Mouse (Mus musculus) midbrain, embryonic 10.5 days (tissue): ENCODE results near the gene Zfp710. TPM values are rescaled to one million over a fixed set of nuclear protein-coding genes. Genes with fewer than 3 reads are reported as not detected.
"Not testable (repeated sequence)": the region's sequence is repeated elsewhere in the genome, so short reads cannot be mapped to it uniquely, and the experiment has no call there.

Source experiments
- DNase-seq: peaks from one replicate; pipeline ENCODE4 v3.0.0-alpha.2; 2017; ENCODE audit warnings: low spot score
- H3K27ac ChIP-seq: fragments of 300-500 bp; sonication (generic); replicated peaks from 2 replicates; pipeline ENCODE4 v1.5.1; 2016; ENCODE audit warnings: mild to moderate bottlenecking
- H3K27me3 ChIP-seq: fragments of 300-500 bp; sonication (generic); 2 replicates; pipeline ENCODE4 v1.6.1; 2016; ENCODE audit warnings: low read depth, mild to moderate bottlenecking; ENCODE audit not compliant: poor library complexity, severe bottlenecking
- H3K36me3 ChIP-seq: fragments of 300-500 bp; sonication (generic); 2 replicates; pipeline ENCODE4 v1.6.1; 2016; ENCODE audit warnings: mild to moderate bottlenecking, moderate library complexity
- H3K4me1 ChIP-seq: fragments of 300-500 bp; sonication (generic); 2 replicates; pipeline ENCODE4 v1.6.1; 2016
- H3K4me3 ChIP-seq: fragments of 300-500 bp; sonication (generic); 2 replicates; pipeline ENCODE4 v1.5.1; 2016; ENCODE audit warnings: mild to moderate bottlenecking, moderate library complexity
- H3K9me3 ChIP-seq: fragments of 300-500 bp; sonication (generic); replicated peaks from 2 replicates; pipeline ENCODE4 v1.6.1; 2016; ENCODE audit warnings: mild to moderate bottlenecking
- WGBS: fragments of 180-500 bp; shearing (Covaris S2); methylation state at CpG from one replicate; pipeline ENCODE4 v1.1.7; 2016; 5-methylcytosine and 5-hydroxymethylcytosine counted together
- polyA plus RNA-seq: library from polyadenylated mRNA; unstranded; fragments of >200 nt; fragmentation: Nextera tagmentation; extraction: Ambion mirVana; gene quantifications from 2 replicates; pipeline ENCODE4 v1.2.1, GENCODE M21; 2016

Zfp710 gene
- polyA plus RNA-seq, result 32.7 and 34.2 TPM in 2 replicates

DNA sequence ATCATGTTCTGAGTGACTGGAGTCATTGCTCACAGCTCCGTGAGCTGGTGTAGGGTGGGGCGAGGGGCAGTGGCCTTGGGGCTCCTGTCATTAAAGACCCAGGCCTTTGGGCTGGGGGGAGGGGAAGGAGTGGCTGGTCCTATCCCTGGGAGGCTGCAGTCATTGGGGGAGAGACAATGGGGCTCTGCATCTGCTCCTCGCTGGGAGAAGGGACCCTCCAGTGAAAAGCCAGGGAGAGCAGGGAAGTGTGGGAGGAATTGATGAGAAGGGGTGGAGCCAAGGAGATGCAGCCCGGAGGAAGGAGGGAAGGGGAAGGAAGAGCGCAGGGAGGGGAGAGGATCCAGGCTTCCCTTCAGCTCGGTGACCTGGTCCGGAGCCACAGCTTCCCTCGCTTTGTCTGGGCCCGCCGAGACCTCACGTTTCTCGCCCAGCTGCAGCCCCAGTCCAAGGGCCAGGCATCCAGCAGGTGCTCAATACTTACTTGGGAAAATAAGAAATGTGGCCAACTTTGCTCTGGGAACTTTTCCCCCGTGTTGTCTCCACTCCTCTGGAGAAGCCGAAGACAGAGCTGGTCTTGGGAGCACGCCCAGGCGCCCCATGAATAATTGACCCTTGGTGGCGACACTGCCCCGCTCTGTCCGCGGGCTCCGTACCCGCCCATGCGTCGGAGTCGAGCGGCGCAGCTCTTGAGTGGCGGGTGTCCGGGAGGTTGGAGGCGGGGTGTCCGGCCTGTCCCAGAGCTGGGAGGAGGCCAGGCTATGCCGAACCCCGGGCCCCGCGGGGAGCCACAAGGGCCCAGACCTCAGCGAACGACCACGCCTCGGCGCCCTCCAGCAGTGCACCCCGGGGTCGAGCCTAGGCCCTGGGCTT is at the start of gene Zfp710:
Gene Zfp710, plus strand, starts transcription at position 294 of the 870 bp plus-strand sequence.
- Histone ChIP-seq H3K4me3 (peak within 1 kb of the TSS; percentile 95), H3K27ac (peak within 1 kb of the TSS; percentile 99), H3K4me1 (peaks cover 45% of the 10 kb centered on the region), H3K36me3 (peaks cover 8% of the 10 kb centered on the region), H3K9me3 (no peaks in the 10 kb centered on the region), H3K27me3 (no peaks in the 10 kb centered on the region)
- WGBS, result under 1% methylated on average over 42 of the region's 42 CpGs
- peak; percentile 90 for DNase-seq

- H3K4me3 ChIP-seq, result no peak overlapping the region
- WGBS, result 91% methylated on average over 2 of the region's 2 CpGs
- H3K27ac ChIP-seq, result no peak overlapping the region
- DNase-seq, result no peak
- no peaks in the 10 kb centered on the region for H3K27me3 ChIP-seq
- H3K4me1 ChIP-seq, result no peaks in the 10 kb centered on the region
- no peaks in the 10 kb centered on the region for H3K9me3 ChIP-seq
- no peaks in the 10 kb centered on the region for H3K36me3 ChIP-seq
These were observed 49.3 kb upstream of the Zfp710 start for GRCm38 (mm10) chr7:79975316-79975715.

DNA sequence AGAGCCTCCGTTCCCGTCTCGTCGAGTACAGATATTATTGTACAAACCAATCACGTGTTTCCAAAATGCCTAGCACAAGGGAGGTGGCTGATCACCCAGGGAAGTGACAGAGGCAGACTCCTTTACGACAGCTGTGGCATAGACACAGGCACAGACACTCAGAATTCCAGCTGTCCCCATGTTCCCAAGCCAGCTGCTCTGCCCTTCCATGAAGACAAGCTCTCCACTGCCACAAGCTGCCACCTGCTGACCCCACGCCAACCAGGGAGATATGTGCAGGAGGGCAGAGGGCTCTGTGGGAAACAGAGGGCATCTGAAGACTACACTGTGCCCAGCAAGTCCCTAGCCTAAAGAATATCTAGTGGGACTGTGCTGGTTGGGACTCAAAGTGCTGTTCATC is 37.9 kb upstream of the Zfp710 start:
- no peak overlapping the region for H3K27ac ChIP-seq
- no peaks in the 10 kb centered on the region for H3K9me3 ChIP-seq
- no peak for DNase-seq
- no peak overlapping the region for H3K4me3 ChIP-seq
- no peaks in the 10 kb centered on the region for H3K27me3 ChIP-seq
- no peaks in the 10 kb centered on the region for H3K36me3 ChIP-seq
- 89% methylated on average over 7 of the region's 7 CpGs for WGBS
- no peaks in the 10 kb centered on the region for H3K4me1 ChIP-seq

DNA sequence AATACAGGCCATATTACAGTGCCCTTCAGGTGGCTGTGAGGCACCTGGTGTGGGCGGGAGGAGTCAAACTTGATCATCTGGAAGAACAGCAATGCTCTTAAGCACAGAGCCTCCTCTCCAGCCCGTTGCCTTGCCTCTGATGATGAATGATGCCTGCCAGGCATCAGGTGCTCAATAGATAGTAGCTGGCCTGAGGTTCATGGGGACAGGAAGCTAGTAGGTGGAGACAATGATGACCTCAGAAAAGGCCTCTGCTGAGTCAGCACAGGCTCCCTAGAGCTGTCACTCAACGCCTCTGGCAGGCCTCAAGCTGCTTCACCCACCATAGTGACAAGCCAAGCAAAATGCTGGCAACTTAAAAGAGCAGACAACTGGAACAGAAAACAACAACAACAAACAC is 36.9 kb upstream of the Zfp710 start:
- Histone ChIP-seq H3K4me1 (no peaks in the 10 kb centered on the region), H3K27me3 (no peaks in the 10 kb centered on the region), H3K27ac (no peak overlapping the region), H3K4me3 (no peak overlapping the region), H3K9me3 (no peaks in the 10 kb centered on the region), H3K36me3 (no peaks in the 10 kb centered on the region)
- DNase-seq, result no peak
- 71% methylated on average over 3 of the region's 3 CpGs for WGBS

GRCm38 (mm10) chr7:79988466-79988865 is 36.1 kb upstream of the Zfp710 start:
- H3K27ac ChIP-seq, H3K4me3 ChIP-seq, H3K4me1 ChIP-seq, H3K27me3 ChIP-seq, H3K36me3 ChIP-seq, H3K9me3 ChIP-seq, DNase-seq: not testable (repeated sequence)
- WGBS, result 93% methylated on average over 1 of the region's 1 CpGs

DNA sequence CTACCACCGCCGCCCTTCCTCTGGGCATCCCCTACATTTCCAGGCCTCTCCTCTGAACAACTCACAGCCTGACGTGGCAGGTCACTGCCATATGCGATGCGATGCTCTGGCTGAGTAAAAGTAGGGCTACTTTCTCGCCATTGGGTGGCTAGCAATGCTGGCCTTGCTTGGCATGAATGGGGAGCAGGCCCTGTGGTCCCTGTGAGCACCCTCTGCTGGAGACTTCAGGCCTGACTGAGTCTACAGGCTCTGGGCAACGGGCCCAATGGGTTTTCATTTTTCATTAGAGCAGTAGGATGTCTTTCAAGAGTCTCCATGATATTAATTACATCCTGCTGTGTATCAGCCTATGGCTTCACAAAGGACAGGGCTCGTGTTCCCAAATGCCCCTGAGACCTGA is 30.1 kb upstream of the Zfp710 start:
- peaks cover 6% of the 10 kb centered on the region; the same call in 1 of the 2 replicates for H3K4me1 ChIP-seq
- 26% methylated on average over 8 of the region's 8 CpGs for WGBS
- H3K4me3 ChIP-seq, result no peak overlapping the region
- no peaks in the 10 kb centered on the region for H3K36me3 ChIP-seq
- no peaks in the 10 kb centered on the region for H3K9me3 ChIP-seq
- H3K27ac ChIP-seq, result no peak overlapping the region
- no peaks in the 10 kb centered on the region for H3K27me3 ChIP-seq
- DNase-seq, result peak; percentile 36

GRCm38 (mm10) chr7:79997761-79998160 is 26.9 kb upstream of the Zfp710 start:
- 88% methylated on average over 1 of the region's 1 CpGs for WGBS
- peaks cover 6% of the 10 kb centered on the region; the same call in 1 of the 2 replicates for H3K4me1 ChIP-seq
- H3K9me3 ChIP-seq, result no peaks in the 10 kb centered on the region
- H3K4me3 ChIP-seq, result no peak overlapping the region
- H3K27ac ChIP-seq, result no peak overlapping the region
- H3K27me3 ChIP-seq, result no peaks in the 10 kb centered on the region
- no peaks in the 10 kb centered on the region for H3K36me3 ChIP-seq
- no peak for DNase-seq

- H3K27ac ChIP-seq, result 0 out of 2 replicates have a peak overlapping the region, but pooled peaks have one; percentile 33
- no peaks in the 10 kb centered on the region for H3K9me3 ChIP-seq
- WGBS, result 91% methylated on average over 11 of the region's 11 CpGs
- no peak overlapping the region for H3K4me3 ChIP-seq
- no peaks in the 10 kb centered on the region for H3K36me3 ChIP-seq
- no peaks in the 10 kb centered on the region for H3K27me3 ChIP-seq
- H3K4me1 ChIP-seq, result no peaks in the 10 kb centered on the region
- no peak for DNase-seq
These were observed 22.1 kb upstream of the Zfp710 start for GRCm38 (mm10) chr7:80002353-80003055.

DNA sequence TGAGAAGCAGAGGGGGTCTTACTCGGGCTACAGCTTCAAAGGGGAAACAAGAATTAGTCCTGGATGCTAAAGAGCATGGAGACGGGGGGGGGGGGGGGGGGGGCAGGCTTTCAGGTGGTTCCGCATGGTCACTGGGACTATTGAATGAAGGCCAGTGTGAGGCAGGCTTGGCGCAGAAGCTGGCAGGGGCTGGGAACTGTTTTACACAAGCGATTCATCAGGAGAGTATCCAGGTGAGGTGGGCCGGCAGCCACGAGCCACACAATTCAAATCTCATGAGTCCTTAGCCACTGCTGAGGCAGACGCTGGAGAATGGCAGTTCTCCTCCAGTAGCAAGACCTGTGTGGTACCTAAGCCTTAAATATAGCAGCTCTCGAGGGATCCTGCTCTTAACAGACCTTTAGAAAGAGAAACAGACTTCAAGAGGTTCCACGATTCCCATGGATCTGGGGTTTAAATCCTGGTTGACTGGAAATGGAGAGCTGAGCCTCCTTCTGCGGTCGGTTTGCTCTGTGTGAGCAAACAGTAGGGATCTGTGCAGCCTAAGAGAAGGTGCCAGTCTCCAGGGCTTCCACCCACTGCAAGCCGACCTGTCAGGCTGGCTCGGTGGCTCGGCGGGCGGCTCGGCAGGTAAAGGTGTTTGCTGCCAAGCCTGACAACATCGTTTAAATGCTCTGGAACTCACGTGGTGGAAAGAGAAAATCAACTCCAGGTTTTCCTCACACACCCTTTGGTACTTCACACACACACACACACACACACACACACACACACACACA is 19.6 kb upstream of the Zfp710 start:
- no peaks in the 10 kb centered on the region for H3K4me1 ChIP-seq
- no peak overlapping the region for H3K4me3 ChIP-seq
- H3K36me3 ChIP-seq, result no peaks in the 10 kb centered on the region
- H3K27me3 ChIP-seq, result no peaks in the 10 kb centered on the region
- H3K9me3 ChIP-seq, result no peaks in the 10 kb centered on the region
- H3K27ac ChIP-seq, result no peak overlapping the region; the same call in 1 of the 2 replicates
- WGBS, result 67% methylated on average over 20 of the region's 20 CpGs
- no peak for DNase-seq

GRCm38 (mm10) chr7:80010680-80011079 is 13.9 kb upstream of the Zfp710 start:
- Histone ChIP-seq H3K27ac (no peak overlapping the region), H3K36me3 (no peaks in the 10 kb centered on the region), H3K4me1 (peaks cover 7% of the 10 kb centered on the region), H3K4me3 (no peak overlapping the region), H3K27me3 (no peaks in the 10 kb centered on the region), H3K9me3 (no peaks in the 10 kb centered on the region)
- no peak for DNase-seq
- 78% methylated on average over 5 of the region's 5 CpGs for WGBS

DNA sequence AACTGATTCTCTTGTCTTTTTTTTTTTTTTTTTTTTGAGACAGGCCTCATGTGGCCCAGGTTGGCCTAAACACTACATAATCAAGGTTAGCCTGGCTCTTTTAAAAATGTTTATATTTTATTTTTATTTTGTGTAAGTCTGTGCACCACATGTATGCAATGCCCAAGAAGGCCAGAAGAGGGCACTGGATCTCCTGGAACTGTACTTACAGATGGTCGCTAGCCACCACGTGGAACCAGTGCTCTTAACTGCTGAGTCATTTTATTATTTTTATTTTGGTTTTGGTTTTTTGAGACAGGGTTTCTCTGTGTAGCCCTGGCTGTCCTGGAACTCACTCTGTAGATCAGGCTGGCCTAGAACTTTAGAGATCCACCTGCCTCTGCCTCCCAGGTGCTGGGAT is 13.1 kb upstream of the Zfp710 start:
- peak; percentile 40 for DNase-seq
- Histone ChIP-seq H3K4me1 (peaks cover 7% of the 10 kb centered on the region), H3K36me3 (no peaks in the 10 kb centered on the region), H3K9me3 (no peaks in the 10 kb centered on the region), H3K27me3 (no peaks in the 10 kb centered on the region), H3K4me3 (no peak overlapping the region), H3K27ac (no peak overlapping the region)
- WGBS, result 66% methylated on average over 2 of the region's 2 CpGs

- 83% methylated on average over 7 of the region's 7 CpGs for WGBS
- Histone ChIP-seq H3K36me3 (no peaks in the 10 kb centered on the region), H3K27me3 (no peaks in the 10 kb centered on the region), H3K4me1 (peaks cover 7% of the 10 kb centered on the region), H3K9me3 (no peaks in the 10 kb centered on the region), H3K27ac (no peak overlapping the region), H3K4me3 (no peak overlapping the region)
- DNase-seq, result no peak
These were observed 10.6 kb upstream of the Zfp710 start for GRCm38 (mm10) chr7:80013884-80014550.
